Mouse (Mus musculus) activated CD4-positive, CD25-positive, alpha-beta regulatory T cell (primary cell): Measurements from ENCODE around the gene Ddx55. TPM values are rescaled to one million over a fixed set of nuclear protein-coding genes. Genes with fewer than 3 reads are reported as not detected.

ENCODE experiments used
- polyA plus RNA-seq, 2 experiments: library from polyadenylated mRNA; unstranded; fragments of 100-300 nt; shearing (Covaris generic); gene quantifications; one replicate each; pipeline ENCODE4 v1.2.1; 2017

Gene Ddx55
- polyA plus RNA-seq = 10 to 100 TPM; 15.8 to 18.2 TPM

DNA sequence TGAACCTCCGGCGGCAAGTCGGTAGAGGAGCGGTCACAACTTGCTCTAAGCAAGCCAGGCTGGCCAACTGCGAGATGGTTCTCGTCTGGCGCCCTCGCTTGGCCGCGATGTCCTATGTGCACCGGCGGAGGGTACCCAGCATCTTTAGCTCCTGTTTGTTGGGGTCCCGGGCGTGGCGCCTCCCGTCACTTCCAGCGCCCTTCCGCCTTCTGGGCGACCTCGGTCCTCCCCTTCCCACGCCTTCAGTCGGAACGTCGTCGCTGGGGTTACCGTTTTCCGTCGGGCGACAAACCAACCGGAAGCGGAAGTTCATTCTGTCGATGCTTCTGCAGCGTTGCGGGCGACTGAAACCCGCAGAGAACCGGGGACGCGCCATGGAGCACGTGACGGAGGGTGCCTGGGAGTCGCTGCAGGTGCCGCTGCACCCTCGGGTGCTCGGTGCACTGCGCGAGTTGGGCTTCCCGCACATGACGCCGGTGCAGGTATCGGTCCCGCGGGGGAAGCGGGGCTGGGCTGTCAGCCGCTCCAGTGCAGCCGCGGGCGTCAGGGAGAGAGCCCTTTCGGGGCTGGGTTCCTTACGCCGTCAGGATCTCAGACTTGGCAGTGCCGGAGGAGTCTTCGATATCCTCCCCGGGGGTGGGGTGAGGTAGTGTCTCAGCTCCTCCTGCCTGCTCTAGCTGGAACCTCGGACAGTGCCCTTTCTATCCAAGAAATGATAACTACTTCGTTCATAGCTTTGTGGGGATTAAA, at the start of gene Ddx55:
Gene Ddx55 (plus strand): TSS at position 307 of the 750 bp plus-strand sequence.

DNA sequence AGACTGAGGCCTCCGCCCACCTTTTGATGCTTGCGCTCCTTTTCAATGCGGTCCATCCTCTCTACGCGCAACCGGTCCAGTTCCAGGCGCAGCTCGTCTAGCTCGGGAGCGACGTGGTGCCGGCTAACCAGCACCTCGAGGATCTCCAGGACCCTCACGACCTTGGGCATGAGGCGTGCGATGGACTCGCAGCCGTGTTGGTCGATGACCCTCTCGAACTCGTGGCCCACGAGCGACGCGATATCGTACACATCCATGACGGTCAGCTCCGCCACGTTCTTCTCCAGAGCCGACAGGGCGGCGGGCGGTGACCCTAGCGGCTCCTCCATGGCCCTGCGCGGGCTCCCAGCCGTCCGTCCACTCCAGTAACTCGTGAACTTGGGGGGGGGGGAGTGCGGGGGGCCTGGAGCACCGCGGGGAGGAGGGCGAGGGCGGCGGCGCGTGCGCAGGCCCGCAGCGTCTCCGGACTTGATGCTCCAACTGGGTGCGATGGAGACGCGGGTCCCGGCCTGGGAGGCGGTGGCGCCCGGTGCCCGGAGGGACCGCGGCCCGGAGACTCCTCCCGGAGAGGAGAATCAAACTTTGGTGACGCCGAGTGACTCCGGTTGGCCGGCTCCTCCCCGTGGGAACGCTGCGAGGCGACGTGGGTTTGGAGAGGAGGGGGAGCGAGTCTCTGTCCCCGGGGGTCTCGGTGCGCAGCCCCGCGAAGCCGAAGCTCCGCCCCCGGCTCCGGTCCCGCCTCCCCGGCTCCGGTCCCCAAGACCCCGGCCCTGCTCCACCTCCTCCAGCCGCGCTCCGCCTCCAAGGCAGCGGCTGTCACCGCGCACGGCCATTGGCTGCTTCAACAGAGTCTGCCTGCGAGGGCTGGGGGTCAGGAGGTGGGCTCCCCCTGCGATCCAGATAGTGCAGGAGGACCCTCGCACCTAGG, 21.7 kb upstream of the Ddx55 start, which contains the start of gene Rilpl1:
Gene Rilpl1 (minus strand): TSS at position 737 of the 928 bp plus-strand sequence.

DNA sequence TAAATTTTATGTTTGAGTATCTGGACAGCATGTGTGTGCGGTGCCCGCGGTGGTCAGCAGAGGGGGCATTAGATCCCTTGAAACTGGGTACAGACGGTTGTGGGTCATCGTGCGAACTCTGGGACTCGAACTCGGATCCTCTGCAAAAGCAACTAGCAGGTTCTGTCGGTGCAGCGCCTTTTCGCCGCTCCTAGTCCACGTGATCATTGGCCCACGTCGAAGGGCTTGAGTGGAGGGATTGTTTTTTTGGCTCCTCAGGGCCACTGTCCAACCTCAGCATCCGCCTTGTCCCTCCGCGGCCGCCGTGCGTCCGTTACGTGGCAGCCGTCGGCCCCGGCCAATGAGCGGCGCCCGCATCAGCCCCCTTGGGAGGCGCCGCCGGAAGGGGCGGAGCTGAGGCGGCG, 12.3 kb upstream of the Ddx55 start, which contains the start of gene Tmed2:
Gene Tmed2 (plus strand): TSS at position 313 of the 404 bp plus-strand sequence.

DNA sequence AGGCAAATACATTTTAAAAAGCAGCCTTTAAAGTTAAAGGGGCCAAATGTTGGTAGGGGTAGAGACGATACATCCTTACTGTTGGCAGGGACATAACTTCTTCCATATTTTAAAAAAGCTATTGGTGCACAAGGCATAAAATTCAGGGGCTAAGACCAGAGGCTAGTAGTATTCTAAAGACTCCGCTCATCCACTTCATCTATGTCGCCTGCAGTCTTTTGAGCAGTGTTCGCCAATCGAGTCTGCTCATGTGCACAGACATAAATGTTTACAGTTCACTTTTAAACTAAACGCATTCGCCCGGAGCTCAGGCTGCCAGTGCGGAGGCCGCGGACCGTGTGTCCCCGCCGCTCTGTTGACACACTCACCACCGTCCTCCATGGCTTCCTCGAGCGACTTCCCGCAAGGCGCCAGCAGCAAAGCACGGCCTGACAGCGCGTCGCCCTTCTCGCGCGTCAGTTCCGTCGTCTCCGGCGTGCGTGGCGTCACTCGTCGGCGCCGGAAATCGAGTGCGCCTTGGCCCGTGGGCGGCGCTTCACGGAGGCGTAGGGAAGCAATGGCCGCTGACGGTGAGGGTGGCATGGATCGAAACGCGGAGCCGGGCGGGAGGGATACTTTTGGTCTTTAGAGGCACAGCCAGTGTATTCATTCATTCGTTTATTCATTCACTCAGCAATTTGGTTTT, 26.1 kb downstream of the Ddx55 start, which contains the start of the genes Eif2b1 and Gtf2h3:
Gene Eif2b1 (minus strand): TSS at position 499 of the 685 bp plus-strand sequence.
Gene Gtf2h3 (plus strand): TSS at position 508 of the 685 bp plus-strand sequence.

Other genes starting within 250 kb of the Ddx55 start
- 10 to 100 TPM; 15.8 to 20.1 TPM for gene Mphosph9, start 224.9 kb upstream of the Ddx55 start, polyA plus RNA-seq
- 10 to 100 TPM in 1 of 2 experiments, 1 to 10 TPM in 1; 7.4 to 11.7 TPM for gene 2810006K23Rik, start 224.8 kb upstream of the Ddx55 start, polyA plus RNA-seq
- gene Cdk2ap1, start 189.8 kb upstream of the Ddx55 start, polyA plus RNA-seq = 100 to 1,000 TPM; 128 to 136 TPM
- gene Sbno1, start 126.9 kb upstream of the Ddx55 start, polyA plus RNA-seq = 100 to 1,000 TPM in 1 of 2 experiments, 10 to 100 TPM in 1; 96.8 to 111 TPM
- gene Kmt5a, start 112.9 kb upstream of the Ddx55 start, polyA plus RNA-seq = 10 to 100 TPM; 69.0 to 89.2 TPM
- 100 to 1,000 TPM in 1 of 2 experiments, 10 to 100 TPM in 1; 89.1 to 118 TPM for gene Rilpl2, start 74.5 kb upstream of the Ddx55 start, polyA plus RNA-seq
- gene Snrnp35, start 69.7 kb upstream of the Ddx55 start, polyA plus RNA-seq = 10 to 100 TPM in 1 of 2 experiments, 1 to 10 TPM in 1; 7.0 to 10.3 TPM
- gene Rilpl1, start 21.5 kb upstream of the Ddx55 start, polyA plus RNA-seq = 1 to 10 TPM; 3.0 to 3.1 TPM
- 100 to 1,000 TPM; 488 to 539 TPM for gene Tmed2, start 12.2 kb upstream of the Ddx55 start, polyA plus RNA-seq
- 10 to 100 TPM; 40.2 to 63.4 TPM for gene Eif2b1, start 26.3 kb downstream of the Ddx55 start, polyA plus RNA-seq
- 10 to 100 TPM; 35.1 TPM for gene Gtf2h3, start 26.3 kb downstream of the Ddx55 start, polyA plus RNA-seq
- gene Atp6v0a2, start 75.7 kb downstream of the Ddx55 start, polyA plus RNA-seq = 10 to 100 TPM; 63.0 to 94.0 TPM
- under 1 TPM in 1 of 2 experiments, not detected in 1; 0.11 TPM for gene Dnah10, start 172.2 kb downstream of the Ddx55 start, polyA plus RNA-seq